In genomic region chr14:25116424-25116823, GRCm38 (mm10) we compare ENCODE assay signal across 8 mouse cellular contexts.
DNase-seq lines count a peak whose midpoint lies in the region; ATAC-seq and TF ChIP-seq lines count a peak whose summit lies in the region.

No protein-coding gene starts in this region.

- DNase-seq in right cerebral cortex, adult 18-20 months = peak; percentile 58
- no peak for DNase-seq in right cerebral cortex, postnatal 36 days (ENCODE audit: low spot score in 2 of 2)
- peak; percentile 58 for DNase-seq in brain, embryonic 14.5 days (ENCODE audit: low read depth)
- DNase-seq in kidney, postnatal 14 days = peak; percentile 78
- peak; percentile 71 to 79 for DNase-seq in lung, adult 18-20 months
- DNase-seq in right cerebral cortex, postnatal 4 days = peak; percentile 67
- DNase-seq in urinary bladder, postnatal 4 days (ENCODE audit: low spot score in 2 of 2) = peak; percentile 38 to 80

- TF ChIP-seq CTCF in brain, embryonic 14.5 days (IDR thresholded peaks at IDR 0.05; ENCODE audit: borderline replicate concordance, extremely low read depth, insufficient read depth, insufficient read length) = peak; percentile 84; the same call in 1 of the 2 replicates

- no peak for TF ChIP-seq POLR2A in brain, embryonic 14.5 days (IDR thresholded peaks at IDR 0.05; ENCODE audit: borderline replicate concordance, extremely low read depth, insufficient read depth, insufficient read length, poor library complexity, severe bottlenecking)

- ATAC-seq in frontal cortex, adult (ENCODE audit: low TSS enrichment) = peak; percentile 67; the same call in 1 of the 2 replicates

Comparison
In these comparisons a context has a peak if more than half of its experiments do, and no peak if none do; other contexts are left out.
1. DNase-seq: peak in right cerebral cortex, adult 18-20 months (single experiment), brain, embryonic 14.5 days (single experiment), kidney, postnatal 14 days (single experiment), lung, adult 18-20 months (2 of 2), right cerebral cortex, postnatal 4 days (single experiment) and urinary bladder, postnatal 4 days (2 of 2); none in right cerebral cortex, postnatal 36 days (0 of 2).